In the genomic region with DNA sequence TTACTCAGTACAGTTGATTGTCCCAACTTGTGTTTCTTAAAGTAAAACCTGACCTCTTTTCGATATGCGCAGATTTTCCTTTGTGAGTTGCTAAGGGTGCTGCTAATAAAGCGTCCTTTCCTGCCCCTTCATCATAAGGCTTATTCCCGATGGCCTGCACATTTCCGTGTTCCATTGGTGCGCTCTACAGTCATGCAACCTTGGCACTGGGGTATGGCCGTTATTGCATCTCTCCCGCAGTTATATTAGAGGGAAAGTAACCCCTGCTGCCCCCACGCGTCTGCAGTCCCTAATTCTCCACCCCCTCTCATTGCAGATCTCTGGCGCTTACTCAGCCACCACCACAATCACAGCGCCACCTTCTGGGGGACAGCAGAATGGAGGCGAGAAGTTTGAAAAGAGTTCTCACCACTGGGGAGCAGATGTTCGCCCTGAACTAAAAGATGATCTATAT, we compare ENCODE assay signal across 8 mouse cellular contexts. TPM values are rescaled to one million over a fixed set of nuclear protein-coding genes. Genes with fewer than 3 reads are reported as not detected.
DNase-seq lines count a peak whose midpoint lies in the region; ATAC-seq and TF ChIP-seq lines count a peak whose summit lies in the region.

No protein-coding gene starts in this region.

- DNase-seq in ES-E14 (ENCODE audit: low read depth, low spot score): peak; percentile 90
- DNase-seq in cerebellum, adult 11-12 months: peak; percentile 90
- DNase-seq in heart, postnatal 36 days: peak; percentile 87 to 89
- DNase-seq in layer of hippocampus, adult 2 months (ENCODE audit: low spot score in 2 of 2): peak; percentile 91 to 93
- peak; percentile 95 for DNase-seq in lung, embryonic 14.5 days
- DNase-seq in testis, postnatal 14 days (ENCODE audit: low spot score): peak; percentile 77

- peak overlapping the region; percentile 97 for H3K4me2 ChIP-seq in forebrain, embryonic 16.5 days (ENCODE audit: low read length)
- H3K4me2 ChIP-seq in lung, embryonic 14.5 days: peak overlapping the region; percentile 90

- H3K36me3 ChIP-seq in ES-E14 (ENCODE audit: control insufficient read depth, insufficient read depth, low read length, poor library complexity, severe bottlenecking): peaks cover 48% of the 10 kb centered on the region
- peaks cover 13% of the 10 kb centered on the region for H3K36me3 ChIP-seq in forebrain, embryonic 16.5 days (ENCODE audit: control insufficient read depth, insufficient read depth)
- H3K36me3 ChIP-seq in lung, embryonic 14.5 days (ENCODE audit: insufficient read depth): peaks cover 48% of the 10 kb centered on the region

- ATAC-seq in forebrain, embryonic 16.5 days: peak; percentile 50
- ATAC-seq in lung, embryonic 14.5 days (ENCODE audit: insufficient read depth): peak; percentile 50
- peak; percentile 65 for ATAC-seq in neutrophil, adult 5-6 weeks (ENCODE audit: extremely low read depth, insufficient number of reproducible peaks, low FRiP score, poor library complexity, severe bottlenecking)

- no peaks in the 10 kb centered on the region for H3K9me3 ChIP-seq in ES-E14 (ENCODE audit: control insufficient read depth, insufficient read depth, low read depth, low read length)
- no peaks in the 10 kb centered on the region for H3K9me3 ChIP-seq in forebrain, embryonic 16.5 days (ENCODE audit: control insufficient read depth, low read length)
- H3K9me3 ChIP-seq in lung, embryonic 14.5 days (ENCODE audit: low read depth, low read length): no peaks in the 10 kb centered on the region

- in situ Hi-C loops in ES-E14 (cut with MboI; ENCODE audit: low sequenced_read_pairs in 2 of 2, unreplicated experiment in 2 of 2): loop anchor here in 1 of 2 experiments (5.0 kb wide), 1 partner anchor 47 kb away; no protein-coding TSS in a partner anchor

- no peaks in the 10 kb centered on the region for H3K27me3 ChIP-seq in forebrain, embryonic 16.5 days (replicated peaks; ENCODE audit: control insufficient read depth, insufficient read depth, low read length)
- no peaks in the 10 kb centered on the region for H3K27me3 ChIP-seq in lung, embryonic 14.5 days (ENCODE audit: insufficient read depth, low read length)

- WGBS in forebrain, embryonic 16.5 days: 1% methylated on average over 14 of the region's 14 CpGs
- 1% methylated on average over 14 of the region's 14 CpGs for WGBS in lung, embryonic 14.5 days

- peak; percentile 92 for TF ChIP-seq CTCF in layer of hippocampus, adult 2 months (conservative IDR thresholded peaks at IDR 0.05)
- TF ChIP-seq CTCF in lung, embryonic 14.5 days (IDR thresholded peaks at IDR 0.05; ENCODE audit: low read depth): peak; percentile 99

- intact Hi-C loops in heart, postnatal 36 days (cut with DNase I): loop anchor here (1.0 to 10.0 kb wide), 4 partner anchors 28 to 130 kb away; no protein-coding TSS in a partner anchor

- peak overlapping the region; percentile 94 to 98 for H3K4me3 ChIP-seq in ES-E14 (ENCODE audit: insufficient read depth in 1 of 2, low read depth in 1 of 2, low read length in 2 of 2, poor library complexity in 1 of 2, severe bottlenecking in 1 of 2)
- peak overlapping the region; percentile 91 for H3K4me3 ChIP-seq in forebrain, embryonic 16.5 days (replicated peaks; ENCODE audit: low read length)
- H3K4me3 ChIP-seq in layer of hippocampus, adult 2 months: peak overlapping the region; percentile 98
- peak overlapping the region; percentile 81 for H3K4me3 ChIP-seq in lung, embryonic 14.5 days (ENCODE audit: low read depth, low read length)

- H3K27ac ChIP-seq in ES-E14 (ENCODE audit: insufficient read depth, low read depth, low read length, poor library complexity, severe bottlenecking): peak overlapping the region; percentile 89; the same call in 1 of the 2 replicates
- peak overlapping the region; percentile 99 for H3K27ac ChIP-seq in forebrain, embryonic 16.5 days (ENCODE audit: low read length)
- peak overlapping the region; percentile 100 for H3K27ac ChIP-seq in layer of hippocampus, adult 2 months
- H3K27ac ChIP-seq in lung, embryonic 14.5 days (ENCODE audit: low read depth): peak overlapping the region; percentile 95

- H3K9ac ChIP-seq in ES-E14 (ENCODE audit: insufficient read depth, low read depth, low read length, poor library complexity, severe bottlenecking): peak overlapping the region; percentile 90
- H3K9ac ChIP-seq in forebrain, embryonic 16.5 days (replicated peaks; ENCODE audit: low read depth, low read length): peak overlapping the region; percentile 94
- peak overlapping the region; percentile 83 for H3K9ac ChIP-seq in lung, embryonic 14.5 days

- H3K4me1 ChIP-seq in ES-E14 (ENCODE audit: control insufficient read depth in 2 of 2, insufficient read depth in 2 of 2, low read length in 2 of 2, poor library complexity in 1 of 2): peaks cover 0 to 24% of the 10 kb centered on the region in 2 experiments; a peak in 2 of 4 replicates
- peaks cover 45% of the 10 kb centered on the region for H3K4me1 ChIP-seq in forebrain, embryonic 16.5 days (replicated peaks; ENCODE audit: control insufficient read depth, insufficient read depth, low read length)
- peaks cover 39% of the 10 kb centered on the region for H3K4me1 ChIP-seq in lung, embryonic 14.5 days (ENCODE audit: insufficient read depth)

TF ChIP-seq in ES-E14, 5 proteins besides CTCF, POLR2A, EP300 and RAD21:
- no peak for TF ChIP-seq CHD2 (IDR thresholded peaks at IDR 0.05; ENCODE audit: low read depth, low read length)
- peak; percentile 86; the same call in 1 of the 2 replicates for TF ChIP-seq ZC3H11A (IDR thresholded peaks at IDR 0.05; ENCODE audit: borderline replicate concordance, low read depth, low read length)
- no peak for TF ChIP-seq HCFC1 (IDR thresholded peaks at IDR 0.05; ENCODE audit: borderline replicate concordance, insufficient read depth, low read length)
- no peak for TF ChIP-seq ZNF384 (IDR thresholded peaks at IDR 0.05; ENCODE audit: low read depth, low read length)
- 0 out of 2 replicates have a peak, but pooled peaks have one; percentile 42 for TF ChIP-seq MAFK (IDR thresholded peaks at IDR 0.05; ENCODE audit: insufficient read depth, low read depth, low read length)
TF ChIP-seq in ES-E14: peak in this region for 2.

RNA-seq across cellular contexts. Expression of gene Scd2, which starts 1.1 kb away (rescaled TPM):
- 284 and 303 TPM in 2 replicates for total RNA-seq in ES-E14 (2012; rRNA removed)
- 290 and 318 TPM in 2 replicates for polyA plus RNA-seq in forebrain, embryonic 16.5 days (2015; fragmentation: Nextera tagmentation; extraction: Ambion mirVana)
- 10 to 100 TPM; 10.7 to 13.0 TPM for total RNA-seq in heart, postnatal 36 days (2021)
- 100 to 1,000 TPM; 597 to 622 TPM for total RNA-seq in layer of hippocampus, adult 2 months (2021)
- polyA plus RNA-seq in lung, embryonic 14.5 days (2014; fragmentation: Nextera tagmentation; extraction: Ambion mirVana): 248 and 257 TPM in 2 replicates
- 21.4 and 24.1 TPM in 2 replicates for total RNA-seq in neutrophil, adult 5-6 weeks (2017)

RNA-seq across cellular contexts. Expression of gene Scd4, which starts 38.3 kb away (rescaled TPM):
- total RNA-seq in ES-E14 (2012; rRNA removed): 0.13 TPM in 1 of 2 replicates, not detected in the other
- polyA plus RNA-seq in forebrain, embryonic 16.5 days (2015; fragmentation: Nextera tagmentation; extraction: Ambion mirVana): 0.07 and 0.16 TPM in 2 replicates
- total RNA-seq in heart, postnatal 36 days (2021): 10 to 100 TPM in 1 of 2 experiments, 1 to 10 TPM in 1; 8.2 to 15.2 TPM
- 1 to 10 TPM; 2.3 to 2.5 TPM for total RNA-seq in layer of hippocampus, adult 2 months (2021)
- 0.15 TPM in 1 of 2 replicates, not detected in the other for polyA plus RNA-seq in lung, embryonic 14.5 days (2014; fragmentation: Nextera tagmentation; extraction: Ambion mirVana)
- 0.12 and 1.0 TPM in 2 replicates for total RNA-seq in neutrophil, adult 5-6 weeks (2017)

Comparison
In these comparisons a context has a peak if more than half of its experiments do, and no peak if none do; other contexts are left out.
1. Peak in every context shown above with its lines: DNase-seq, ATAC-seq, H3K4me3 ChIP-seq and H3K27ac ChIP-seq.
2. RNA of gene Scd2, which starts 1.1 kb away (total RNA-seq): 597 to 622 TPM in layer of hippocampus, adult 2 months and 284 to 303 TPM in ES-E14; 21.4 to 24.1 TPM in neutrophil, adult 5-6 weeks and 10.7 to 13.0 TPM in heart, postnatal 36 days; every median in the first group is over 10 times any median in the second.